Mouse (Mus musculus) megakaryocyte, embryonic 14.5 days (primary cell): ENCODE results near the gene Pard3.

ENCODE experiments used
- FLI1 ChIP-seq: IDR thresholded peaks from 2 replicates; pipeline ENCODE4 v1.6.1; 2012; ENCODE audit warnings: low read length, inconsistent platforms, mixed read lengths
- GATA1 ChIP-seq: IDR thresholded peaks from 3 replicates; pipeline ENCODE4 v1.6.1; 2012; ENCODE audit warnings: mixed read lengths, low read length, inconsistent platforms, borderline replicate concordance

GRCm38 (mm10) chr8:127447401-127447800 is 383.7 kb downstream of the Pard3 start:
- TF ChIP-seq GATA1, result no peak
- no peak for TF ChIP-seq FLI1
